Mouse (Mus musculus): ENCODE data around the gene Wars2.

The Wars2 gene

DNA sequence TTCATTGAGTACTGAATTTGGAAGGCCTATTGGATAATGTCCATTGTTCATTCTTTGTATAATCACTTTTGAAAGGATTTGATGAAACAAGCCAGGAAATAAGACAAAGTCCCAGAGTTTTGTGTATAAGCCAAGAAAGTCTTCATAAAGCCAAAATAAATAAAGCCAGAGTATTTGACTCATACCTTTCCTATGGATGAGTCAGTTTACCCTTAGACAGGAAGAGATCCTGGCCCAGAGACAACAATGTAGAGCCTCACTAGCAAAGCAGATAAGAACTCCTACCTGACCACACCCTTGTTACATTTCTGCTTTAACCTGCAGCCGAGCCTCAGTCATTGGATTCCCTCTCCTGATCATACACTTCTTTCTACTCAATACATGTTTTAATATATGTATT, 47.2 kb downstream of the Wars2 start:
- no peak for DNase-seq (ENCODE audit: low read depth)

DNA sequence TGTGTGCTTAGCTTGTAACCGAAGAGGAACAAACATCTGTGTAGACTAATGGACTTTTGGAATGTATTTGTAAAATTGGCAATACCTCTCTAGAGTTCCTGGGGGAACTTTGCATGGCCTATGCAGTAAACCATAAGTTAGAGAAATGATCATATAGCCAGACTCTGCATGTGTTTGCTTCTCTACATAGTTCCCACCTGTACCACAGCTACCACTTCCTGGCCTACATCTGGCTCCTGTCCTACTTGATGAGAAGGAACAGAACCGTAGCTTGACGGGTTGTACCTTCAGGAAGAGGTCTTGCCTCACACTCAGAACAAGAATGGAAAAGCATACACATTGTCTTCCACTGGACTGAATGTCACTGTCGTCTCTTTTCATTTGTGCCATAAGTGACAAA, 52.7 kb downstream of the Wars2 start:
- DNase-seq (ENCODE audit: low read depth), result no peak

DNA sequence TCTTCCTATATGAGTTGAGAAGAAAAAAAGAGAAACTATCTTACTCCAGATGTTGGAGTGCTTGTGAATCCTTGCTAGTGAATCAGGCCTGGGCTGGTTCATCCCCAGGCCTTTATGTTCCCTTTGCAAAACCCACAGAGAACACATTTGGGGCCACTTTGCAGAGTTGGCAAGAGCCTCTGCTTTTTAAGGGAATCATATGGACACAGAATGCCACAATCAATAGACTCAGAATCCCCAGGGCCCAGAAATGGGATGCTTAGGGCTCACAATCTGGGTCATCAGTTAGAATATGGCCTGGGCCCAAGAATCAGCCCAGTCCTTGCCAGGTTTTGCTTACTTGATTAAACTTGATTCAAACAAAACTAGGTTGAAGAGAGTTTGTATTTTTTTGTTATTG, 62.5 kb downstream of the Wars2 start:
- DNase-seq (ENCODE audit: low read depth), result no peak

DNA sequence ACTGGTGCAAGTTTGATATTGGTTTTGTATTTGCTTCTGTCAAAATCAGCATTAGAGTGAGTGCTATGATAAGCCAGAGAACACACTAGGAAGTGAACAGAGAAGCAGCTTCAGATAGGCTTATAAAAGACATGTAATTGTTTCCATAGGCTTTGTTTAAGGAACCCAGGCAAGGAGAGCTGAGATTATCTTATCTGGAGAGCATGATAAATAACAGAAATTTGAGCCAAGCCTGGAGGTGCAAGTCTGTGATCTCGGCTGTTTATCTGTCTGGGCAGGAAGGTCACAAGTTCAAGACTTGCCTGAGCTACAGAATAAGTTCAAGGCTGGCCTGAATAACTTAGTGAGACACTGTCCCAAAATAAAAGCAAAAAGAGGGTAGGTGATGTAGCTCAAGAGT, 67.5 kb downstream of the Wars2 start:
- DNase-seq (ENCODE audit: low read depth), result no peak

DNA sequence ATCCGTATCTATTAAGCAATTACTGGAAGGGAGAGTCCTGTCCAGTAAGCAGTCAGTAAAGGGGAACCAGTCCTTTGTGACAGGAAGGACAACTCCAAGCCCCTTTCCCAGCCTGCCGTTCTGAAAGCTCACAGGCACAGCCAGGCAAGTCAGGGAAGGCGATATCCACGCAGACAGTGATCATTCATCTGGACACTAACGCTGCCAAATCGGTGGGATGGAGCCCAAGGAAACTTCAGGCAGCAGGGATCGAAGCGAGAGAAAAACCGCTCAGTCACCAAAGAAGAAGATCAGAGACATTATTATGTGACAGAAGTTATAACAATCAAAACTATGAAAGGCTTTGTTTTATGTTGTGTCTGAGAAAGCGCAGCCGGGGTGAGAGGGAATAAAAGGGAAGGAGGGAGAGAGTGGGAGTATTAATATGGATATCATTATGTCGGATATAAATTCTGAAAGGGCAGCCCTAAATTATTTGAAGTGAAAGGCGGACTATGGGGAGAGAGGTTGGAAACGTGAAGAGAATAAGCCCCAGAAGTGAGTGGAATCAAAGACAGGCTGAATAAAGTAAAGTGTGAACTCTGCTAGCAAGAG, 70.3 kb downstream of the Wars2 start:
- no peak for DNase-seq (ENCODE audit: low read depth)

DNA sequence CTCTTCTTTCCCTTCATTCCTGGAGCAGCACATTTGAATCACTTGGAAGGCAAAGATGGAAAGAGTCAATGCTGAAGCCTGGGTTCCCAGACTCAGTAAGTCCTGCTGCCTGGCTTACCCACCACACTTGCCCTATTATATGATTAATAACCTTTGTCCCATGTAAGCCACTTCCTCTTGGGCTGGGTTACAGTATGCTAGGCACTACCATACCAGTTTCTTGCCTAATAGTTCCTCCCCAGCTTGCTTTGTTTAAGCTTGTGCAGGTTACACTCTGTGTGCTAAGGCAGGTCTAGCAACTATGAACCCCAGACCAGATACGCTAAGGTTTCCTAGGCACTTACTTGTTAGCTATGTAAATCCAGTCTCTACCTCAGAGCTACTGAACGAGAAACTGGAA, 86.9 kb downstream of the Wars2 start:
- DNase-seq (ENCODE audit: low read depth), result no peak

DNA sequence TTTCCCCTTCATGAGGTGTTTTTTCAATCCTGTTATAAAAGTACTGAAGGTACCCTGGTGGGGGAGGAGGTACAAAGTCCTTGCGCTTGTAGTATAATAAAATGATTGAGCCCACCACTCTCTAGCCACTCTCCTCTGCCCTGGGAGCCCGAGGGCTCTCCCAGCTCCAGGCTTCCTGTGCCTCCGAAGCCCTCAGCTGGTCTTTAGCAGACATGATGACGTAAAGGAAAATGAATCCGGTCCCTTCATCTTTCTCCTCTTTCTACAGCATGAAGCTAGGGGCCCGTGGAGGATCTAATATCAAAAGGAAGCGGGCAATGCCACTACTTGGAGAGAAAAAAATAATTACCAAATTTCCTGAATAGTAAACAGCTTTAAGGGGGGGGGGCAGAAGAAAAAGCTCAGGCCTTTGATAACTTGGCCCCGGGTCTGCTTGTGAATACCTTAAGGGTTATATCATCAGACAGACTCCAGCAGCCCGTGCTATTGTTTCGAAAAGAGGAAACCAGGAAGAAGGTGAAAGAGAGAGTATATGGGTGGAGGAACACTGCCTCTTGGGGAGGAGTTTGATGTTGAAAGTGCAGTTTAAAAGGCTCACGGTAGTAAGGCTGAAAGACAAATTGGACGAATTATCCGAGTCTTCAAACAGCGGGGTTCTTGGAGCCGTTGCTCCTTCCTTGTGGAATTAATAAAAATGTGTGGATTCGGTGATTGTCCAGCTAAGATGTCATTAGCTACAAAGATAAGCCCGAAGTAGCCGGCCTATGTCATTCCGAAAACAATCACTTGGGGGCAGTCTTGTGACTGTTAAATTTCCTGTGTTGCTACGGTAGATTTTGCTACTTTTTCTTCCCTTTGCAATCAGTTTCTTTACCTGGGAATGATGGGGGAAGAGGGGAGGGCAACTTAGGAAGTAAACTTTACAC, 92.8 kb downstream of the Wars2 start:
- no peak for DNase-seq (ENCODE audit: low read depth)

DNA sequence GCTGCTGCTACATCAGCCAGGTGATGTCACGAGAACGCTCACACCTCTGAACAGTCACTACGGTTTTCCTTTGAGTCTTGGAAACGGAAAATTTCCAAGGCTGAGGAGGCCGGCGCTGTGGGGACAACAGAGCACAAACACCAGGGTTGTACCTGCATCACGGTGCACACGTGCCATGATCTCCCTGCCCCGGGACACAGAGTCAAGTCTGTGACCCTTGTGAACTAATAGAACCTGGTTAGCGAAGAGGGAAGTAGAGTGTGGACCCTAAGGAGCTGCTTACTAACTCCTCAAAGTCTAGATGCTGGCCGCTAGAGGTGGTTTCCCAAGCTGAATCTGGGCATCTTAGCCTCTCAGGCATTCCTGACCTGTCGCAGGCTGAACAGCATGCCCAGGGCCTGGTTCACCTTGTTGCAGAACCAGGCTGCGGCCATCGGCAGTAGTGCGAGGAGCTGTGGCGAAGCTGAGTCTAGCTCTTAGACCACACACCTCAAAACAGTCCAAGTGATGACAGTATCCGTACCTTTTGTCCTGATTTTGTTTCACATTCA, 93.5 kb downstream of the Wars2 start:
- DNase-seq (ENCODE audit: low read depth), result no peak

DNA sequence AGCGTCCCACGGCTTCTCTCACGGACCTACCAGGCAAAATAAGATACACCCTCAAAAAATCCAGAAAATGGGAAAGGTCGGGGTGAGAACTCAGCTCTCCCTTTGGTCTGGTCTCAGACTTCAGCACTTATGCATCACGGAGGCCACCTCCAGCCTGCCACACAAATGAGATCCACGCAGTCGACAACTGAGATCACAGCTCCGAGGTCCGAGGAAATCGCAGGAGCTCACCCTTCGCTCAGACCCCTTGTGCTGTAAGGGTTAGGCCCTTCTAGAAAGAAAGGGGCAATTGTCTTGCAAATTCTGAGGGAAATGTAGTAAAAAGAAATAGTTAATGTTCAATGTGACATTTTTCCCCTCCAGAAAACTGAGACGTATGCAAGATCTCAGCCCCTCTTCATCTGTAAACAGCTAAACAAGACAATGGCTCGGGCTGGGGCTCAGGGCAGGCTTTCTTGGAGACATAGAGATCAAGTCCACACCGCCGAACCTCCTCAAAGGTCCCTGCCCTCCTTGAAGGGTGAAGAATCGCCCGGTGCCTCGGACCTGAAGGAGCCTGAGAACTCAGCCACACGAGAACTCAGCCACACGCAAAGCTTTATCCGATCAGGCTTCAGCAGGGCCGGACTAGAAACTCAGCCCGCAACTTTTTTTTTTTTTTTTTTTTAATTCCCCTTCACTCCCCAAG, 94.4 kb downstream of the Wars2 start:
- DNase-seq (ENCODE audit: low read depth), result no peak

DNA sequence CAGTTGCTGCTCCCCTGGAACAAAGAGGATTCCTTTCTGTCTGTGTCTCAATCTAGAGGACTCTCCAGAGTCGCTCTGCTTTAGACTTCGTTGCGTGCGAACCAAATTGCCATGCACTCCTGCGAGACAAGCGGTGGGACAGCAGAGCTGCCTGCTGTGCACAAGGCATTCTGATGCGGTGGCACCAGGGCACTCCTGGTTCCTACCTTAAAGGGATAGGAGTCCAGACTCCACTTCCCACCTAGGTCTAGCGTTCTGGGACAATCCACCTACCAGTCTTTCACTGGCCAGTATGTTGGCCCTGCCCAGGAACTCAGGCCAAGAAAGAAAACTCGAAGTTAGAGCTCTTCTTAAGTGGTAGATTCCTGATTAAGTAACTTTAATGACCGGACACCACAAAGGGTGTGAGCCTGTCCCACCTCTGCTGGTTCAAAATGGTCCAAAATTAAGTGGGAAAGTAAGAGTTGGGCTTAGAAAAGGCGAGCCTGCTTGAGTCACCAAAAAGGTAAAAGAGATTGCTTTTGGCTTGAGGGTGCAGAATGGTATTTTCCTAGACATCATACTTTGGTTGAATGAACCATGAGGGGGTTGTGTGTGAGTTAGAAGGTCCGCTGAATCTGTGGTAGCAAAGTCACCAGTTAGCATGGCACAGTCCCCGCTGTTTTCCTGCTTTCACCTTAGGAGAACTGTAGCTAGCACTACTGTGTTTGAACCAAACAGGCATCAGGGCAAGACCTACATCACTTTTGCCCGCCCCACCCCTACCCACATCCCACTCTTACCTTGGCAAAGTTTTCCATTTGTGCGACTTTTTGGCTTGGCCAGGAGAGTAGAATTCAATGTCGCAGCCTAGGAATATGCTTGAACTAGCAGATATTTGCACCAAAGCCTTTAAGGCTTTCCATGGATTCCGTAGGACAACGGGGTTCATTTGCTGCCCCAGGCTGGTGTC, 95.2 kb downstream of the Wars2 start:
- no peak for DNase-seq (ENCODE audit: low read depth)

DNA sequence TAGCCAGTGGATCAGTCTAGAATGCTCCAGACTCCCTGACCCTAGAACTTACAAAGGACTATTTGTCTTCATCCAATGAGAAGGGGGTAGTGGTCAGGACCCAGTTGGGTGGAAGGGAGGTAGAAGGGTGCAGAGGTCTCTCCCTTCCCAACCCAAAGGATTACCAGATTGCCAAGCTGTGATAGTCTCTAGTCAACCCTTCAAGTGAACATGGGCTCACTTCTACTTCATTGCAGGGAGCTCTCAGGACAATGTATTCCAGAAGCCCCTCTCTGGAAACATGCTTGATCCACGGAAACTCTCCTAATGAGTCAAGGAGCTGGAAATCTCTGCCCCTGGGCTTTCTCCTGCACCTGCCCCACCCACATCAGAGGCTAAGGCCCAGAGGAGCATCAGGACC, 97.8 kb downstream of the Wars2 start:
- no peak for DNase-seq (ENCODE audit: low read depth)

DNA sequence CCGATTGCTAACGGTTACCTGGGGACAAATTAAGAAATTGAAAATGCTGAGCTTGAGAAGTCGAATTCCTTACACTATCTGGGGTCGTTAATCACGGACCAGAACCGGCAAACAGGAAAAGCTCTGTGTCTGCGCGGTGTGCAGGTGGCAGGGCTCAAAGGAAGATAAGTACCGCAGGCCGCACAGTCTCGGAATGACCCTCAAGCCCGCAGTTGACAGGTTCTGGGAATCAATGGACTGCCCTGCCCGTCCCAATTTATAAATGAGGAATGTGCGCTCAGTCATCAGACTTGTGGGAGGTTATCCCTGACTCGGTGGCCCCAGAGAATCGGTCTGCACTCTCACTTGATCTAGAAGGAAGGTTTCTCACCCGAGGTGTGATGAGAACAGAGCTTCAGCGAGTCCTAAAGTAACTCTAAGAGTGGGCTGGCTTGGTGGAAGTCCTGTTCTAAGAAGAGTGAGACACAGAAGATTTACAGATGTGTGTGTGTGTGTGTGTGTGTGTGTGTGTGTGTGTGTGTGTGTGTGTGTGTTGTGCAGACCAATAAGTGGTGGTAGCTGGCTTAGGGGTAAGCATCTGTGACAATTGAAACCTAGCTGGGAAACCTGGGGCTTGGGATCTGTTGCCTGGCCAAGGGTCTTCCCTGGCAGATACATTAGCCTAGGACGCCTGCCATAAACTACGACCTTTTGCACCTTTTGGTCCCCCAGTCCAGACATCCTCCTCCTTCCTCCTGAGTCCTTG, 98.6 kb downstream of the Wars2 start:
- no peak for DNase-seq (ENCODE audit: low read depth)

DNA sequence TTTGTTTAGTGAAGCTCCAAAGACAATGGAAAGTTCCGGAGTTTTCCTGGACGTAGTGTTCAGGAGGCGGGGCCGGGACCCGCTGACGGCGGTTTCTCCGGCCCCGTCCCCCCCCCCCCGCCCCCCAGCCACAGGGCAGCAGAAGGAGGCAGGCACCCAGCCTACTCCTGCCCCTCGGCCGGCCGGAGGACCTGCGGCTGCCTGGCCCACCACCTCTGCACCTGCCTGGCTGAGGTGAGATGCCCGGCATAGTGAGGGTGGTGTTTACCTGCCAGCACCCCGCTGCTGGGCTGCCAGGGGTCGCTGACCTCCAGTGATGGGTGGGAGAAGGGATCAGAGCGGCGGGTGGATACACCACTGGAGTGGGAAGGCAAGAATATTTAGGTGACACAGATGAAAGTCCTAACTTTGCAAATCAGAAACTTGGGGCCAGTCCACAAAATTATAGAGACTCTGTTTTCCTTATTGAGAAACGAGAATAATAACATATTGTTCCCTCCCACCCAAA, 99.4 kb downstream of the Wars2 start, which contains the start of gene Tbx15:
TSS of gene Tbx15 (plus strand) at position 169 of the 508 bp plus-strand sequence.
- no peak for DNase-seq (ENCODE audit: low read depth)

DNA sequence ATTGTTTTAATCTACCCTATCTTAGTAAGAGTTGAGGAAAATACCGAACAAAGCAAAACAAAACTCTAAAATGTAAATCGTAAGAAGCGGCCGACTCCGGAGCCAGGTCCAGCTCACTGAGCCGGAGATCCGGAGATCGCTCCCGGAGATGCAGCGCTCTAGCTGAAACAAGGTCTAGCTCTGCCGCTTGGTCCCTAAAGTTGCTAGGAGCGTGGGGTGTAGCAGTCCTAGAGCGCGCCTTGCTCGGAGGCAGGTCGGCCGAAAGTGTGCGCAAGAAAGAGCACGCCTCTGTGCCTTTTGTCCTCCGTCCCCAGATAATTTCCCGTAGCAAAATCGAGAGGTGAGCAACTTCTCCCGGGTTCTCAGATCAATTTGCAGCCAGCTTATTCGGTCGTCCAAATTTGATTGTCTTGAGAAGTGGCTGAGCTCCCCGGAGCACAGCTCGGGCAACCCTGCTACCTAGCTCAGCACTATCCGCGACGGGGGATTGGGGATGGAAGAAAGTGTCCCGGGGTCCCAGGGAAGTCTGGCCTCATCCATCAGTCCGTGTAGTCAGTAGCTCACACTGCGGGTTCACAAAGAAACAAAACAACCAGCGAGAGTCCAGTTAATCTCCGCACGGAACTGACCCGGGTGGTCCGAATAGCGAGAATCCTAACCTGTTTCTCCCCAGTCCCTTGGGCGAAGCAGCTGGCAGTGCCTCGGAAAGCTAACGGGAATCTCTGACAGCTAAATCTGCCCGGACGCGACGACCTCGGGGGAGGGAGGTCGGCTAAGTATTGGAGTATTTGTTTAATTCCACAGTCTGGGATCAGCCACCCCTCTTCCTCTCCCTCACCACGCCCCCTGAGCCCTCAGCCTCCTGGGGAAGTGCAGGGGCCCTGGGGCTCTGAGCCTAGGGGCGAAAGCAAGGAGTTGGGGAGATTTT, 100.2 kb downstream of the Wars2 start:
- no peak for DNase-seq (ENCODE audit: low read depth)

DNA sequence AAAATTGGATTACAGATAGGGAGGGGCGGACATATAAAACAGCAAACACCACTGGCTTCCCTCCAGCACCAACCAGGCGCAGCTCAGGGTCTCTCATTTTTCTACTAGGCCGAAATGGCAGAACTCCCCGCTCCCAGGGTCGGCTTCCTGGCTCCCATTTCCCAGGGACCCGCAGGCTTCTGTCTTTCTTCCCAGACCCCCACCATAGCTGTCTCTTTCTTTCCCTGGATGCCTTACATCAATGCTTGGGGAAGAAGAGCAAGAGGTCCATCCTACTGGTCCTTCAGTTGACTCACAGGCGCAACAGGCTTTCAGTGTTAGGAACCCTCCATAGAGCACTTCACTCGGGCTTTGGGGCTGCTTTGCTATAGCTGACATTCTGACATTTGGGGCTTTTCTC, 101.6 kb downstream of the Wars2 start:
- no peak for DNase-seq (ENCODE audit: low read depth)

DNA sequence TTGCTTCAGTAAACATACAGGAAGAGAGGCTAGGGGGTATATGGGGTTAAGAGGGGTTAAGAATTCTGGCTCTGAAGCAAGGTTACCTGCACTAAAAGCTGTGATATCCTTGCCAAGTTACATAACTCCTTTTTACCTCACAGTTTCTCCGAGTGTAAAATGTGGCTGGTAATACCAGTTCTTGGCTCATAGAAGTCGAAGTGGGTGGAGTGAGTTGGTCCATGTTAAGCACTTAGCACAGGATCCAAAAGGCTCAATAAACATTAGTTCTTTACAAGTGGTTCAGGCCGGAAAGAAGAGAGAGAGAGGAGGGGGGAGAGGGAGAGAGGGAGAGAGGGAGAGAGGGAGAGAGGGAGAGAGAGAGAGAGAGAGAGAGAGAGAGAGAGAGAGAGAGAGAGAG, 104.5 kb downstream of the Wars2 start:
- DNase-seq (ENCODE audit: low read depth), result no peak

DNA sequence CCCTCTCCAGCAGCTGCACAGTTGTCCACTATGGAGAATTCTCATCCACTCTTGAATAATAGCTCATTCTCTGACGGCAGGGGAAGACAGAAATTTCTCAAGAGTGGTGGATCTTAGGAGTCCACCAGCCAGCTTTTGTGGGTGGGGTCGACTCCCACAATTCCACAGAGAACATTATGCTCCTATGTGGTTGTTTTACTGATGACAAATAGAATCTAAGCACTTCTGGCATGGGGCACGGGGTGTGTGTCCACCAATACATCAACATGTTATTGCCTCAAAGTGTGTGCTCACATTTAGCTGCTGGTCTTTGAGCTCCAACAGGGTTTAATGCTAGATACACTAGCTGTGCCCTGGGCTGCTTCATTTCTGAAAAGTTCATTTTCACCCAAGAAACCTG, 105.8 kb downstream of the Wars2 start:
- no peak for DNase-seq (ENCODE audit: low read depth)

DNA sequence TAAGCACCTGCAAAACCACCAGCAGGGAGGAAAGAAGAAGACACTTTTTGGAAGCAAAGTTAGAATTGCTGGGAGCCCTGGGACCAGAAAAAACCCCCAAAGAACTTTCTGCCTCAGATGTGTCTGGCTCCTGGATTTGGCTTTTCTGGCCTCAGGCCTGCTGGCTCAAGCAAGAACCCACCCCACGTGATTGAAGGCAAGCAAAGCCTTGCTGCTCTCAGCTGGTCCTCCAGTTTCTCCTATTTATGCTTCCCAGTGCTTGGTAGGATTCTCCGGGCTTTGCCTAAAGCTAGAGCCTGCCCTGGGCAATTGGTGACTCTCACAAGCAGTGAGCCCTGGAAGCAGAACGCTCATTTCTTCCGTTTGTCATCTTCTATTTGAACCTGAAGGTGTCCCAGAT, 106.7 kb downstream of the Wars2 start:
- DNase-seq (ENCODE audit: low read depth), result no peak

DNA sequence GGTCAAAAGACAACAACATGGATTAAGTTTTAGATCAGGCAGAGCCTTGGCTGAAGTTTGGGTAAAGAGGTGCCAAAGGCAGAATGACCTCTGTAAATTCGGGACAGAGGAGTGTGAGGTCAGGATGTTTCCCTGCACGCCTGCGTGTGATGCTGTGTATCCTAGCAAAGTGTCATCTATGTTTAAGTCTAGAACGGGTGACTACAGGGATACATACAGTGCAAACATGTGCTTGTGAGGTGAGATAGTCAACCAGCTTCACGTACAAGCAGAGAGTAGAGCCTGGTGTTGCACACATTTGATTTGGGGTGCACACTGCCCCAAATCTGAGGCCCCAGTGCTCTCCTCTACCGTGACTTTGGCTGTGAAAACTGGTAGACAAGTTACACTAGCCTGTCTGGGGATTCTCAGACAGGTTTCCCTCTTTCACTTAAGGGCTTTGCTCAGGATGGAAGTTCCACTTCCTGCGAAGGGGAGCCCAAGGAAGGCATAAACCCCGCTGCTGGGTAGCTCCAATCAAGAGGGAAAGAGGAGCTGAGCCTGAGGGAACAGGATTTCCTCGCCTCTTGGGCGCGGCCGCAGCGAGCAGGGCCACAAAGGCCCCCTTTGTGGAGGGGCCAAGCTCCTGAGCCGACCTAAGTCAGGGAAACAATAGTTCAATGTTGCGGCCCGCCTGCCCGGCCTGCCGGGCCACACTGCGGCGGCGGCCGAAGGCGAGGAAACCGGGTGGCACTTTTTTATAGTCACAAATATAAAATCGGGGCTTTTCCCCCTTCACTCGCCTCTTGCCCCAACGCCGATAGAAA, 107.3 kb downstream of the Wars2 start:
- no peak for DNase-seq (ENCODE audit: low read depth)

All from fibroblast of lung, adult 2 months (primary cell).